Mouse (Mus musculus): Measurements from ENCODE around the gene Gmds. TPM values are rescaled to one million over a fixed set of nuclear protein-coding genes. Genes with fewer than 3 reads are reported as not detected.

Gmds gene
- total RNA-seq, 2 experiments from 2014 or later: 1.5 to 2.1 TPM

DNA sequence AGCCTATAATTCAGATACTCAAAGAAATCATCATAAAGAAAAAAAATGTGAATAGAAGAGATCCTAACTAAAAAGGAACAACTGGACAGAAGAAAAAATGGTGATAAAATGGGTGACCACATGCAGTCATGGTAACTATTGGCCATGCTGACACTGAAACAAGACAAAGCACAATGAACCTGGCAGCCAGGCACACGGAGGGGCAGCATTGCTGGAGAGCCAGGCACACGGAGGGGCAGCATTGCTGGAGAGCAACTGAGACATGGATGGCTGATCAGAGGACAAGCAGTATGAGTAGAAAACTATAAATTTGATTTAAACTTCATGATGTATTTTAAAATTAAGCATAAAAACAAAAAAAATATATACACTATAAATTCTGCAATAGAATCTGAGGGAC is 173.0 kb downstream of the Gmds start:
- no peak for DNase-seq (ENCODE audit: low spot score)

DNA sequence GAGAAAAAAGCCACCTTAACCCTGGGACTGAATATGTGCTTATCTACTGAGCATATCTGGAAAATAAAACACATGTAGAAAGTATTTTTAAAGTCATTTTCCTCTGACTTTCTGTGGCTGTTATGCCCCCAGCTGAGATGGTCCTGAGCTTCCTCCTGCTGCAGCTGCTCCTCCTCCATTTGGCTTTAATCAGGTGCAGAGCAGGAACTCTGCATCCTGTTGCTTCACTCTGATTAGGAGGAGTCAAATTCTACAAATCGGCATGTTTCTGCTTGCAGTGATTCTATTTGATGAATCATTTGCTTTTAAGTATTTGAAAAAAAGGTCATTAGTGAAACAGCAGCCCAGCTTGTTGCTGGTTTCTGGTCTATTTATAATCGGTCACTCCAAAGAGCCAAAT is 177.0 kb downstream of the Gmds start:
- no peak for DNase-seq (ENCODE audit: low spot score)

DNA sequence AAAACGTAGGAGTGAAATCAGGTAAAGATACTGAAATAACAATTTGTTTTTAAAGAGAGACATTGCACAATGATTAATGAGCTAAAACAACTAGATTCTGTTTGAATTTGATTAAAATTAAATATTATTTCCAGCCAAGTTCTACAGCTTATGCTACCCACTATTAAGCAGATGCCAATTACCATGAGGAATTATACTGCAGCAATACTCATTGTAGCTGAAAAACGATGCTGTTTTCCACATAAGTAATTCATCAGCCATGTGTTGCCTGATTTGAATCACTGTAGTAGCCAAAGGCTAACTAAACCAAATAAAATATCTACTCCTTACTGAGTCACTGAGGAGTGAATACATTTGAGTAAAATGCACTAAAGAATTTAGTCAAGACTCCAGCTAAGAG is 180.3 kb downstream of the Gmds start:
- no peak for DNase-seq (ENCODE audit: low spot score)

DNA sequence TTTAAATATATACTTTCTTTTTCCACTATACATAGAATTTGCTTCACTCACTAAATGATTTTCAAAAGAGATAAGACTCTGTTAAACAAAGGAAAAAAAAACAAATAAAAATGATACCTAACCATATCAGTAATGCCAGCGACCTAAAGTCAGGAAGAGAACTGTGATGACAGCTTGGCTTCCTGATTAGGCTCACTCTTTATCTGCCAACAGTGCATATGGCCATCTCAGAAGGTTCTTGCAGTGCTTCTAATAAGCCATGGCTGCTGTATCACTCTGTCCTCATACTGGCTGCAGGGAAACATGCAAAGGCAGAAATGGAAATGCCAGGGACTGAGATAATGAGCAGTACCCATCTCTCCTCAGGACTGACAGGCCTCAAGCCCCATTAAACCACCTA is 192.6 kb downstream of the Gmds start:
- no peak for DNase-seq (ENCODE audit: low spot score)

DNA sequence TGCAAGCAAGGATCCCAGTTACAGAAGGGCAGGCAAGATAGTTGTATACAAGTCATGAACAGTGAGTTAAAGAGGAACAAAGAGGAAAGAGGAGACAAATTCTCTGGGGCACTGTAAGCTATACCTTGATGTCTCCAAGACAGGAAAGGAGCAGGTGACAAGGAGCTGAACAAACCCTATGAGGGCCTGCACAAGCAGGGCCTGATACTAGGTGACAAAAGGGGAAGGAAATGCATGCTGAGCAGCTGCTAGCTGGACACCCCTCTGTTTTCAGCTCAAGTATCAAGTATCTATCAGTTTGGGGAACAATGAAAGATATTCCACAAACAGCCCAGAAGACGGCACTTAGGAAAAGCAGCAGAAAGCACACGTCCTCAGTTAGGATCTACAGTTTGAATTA is 193.4 kb downstream of the Gmds start:
- no peak for DNase-seq (ENCODE audit: low spot score)

DNA sequence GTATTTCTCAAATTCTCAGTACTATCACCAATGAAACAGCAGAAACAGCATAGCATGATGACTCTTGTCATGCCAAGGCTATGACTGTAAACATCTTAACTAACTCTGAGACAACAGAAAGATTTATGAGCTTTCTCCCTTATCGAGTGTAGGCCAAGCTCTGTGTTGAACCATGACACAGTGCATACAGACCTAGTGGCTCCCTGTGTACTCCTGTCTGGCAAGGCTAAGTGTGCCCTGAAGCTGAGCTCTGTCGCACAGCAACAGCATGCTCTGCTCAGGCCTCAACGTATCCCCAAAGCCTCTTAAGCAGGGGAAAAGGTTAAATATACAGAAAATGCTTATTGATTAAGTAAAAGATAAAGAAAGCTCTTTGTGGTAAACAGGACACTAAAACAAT is 194.9 kb downstream of the Gmds start:
- DNase-seq (ENCODE audit: low spot score): no peak

DNA sequence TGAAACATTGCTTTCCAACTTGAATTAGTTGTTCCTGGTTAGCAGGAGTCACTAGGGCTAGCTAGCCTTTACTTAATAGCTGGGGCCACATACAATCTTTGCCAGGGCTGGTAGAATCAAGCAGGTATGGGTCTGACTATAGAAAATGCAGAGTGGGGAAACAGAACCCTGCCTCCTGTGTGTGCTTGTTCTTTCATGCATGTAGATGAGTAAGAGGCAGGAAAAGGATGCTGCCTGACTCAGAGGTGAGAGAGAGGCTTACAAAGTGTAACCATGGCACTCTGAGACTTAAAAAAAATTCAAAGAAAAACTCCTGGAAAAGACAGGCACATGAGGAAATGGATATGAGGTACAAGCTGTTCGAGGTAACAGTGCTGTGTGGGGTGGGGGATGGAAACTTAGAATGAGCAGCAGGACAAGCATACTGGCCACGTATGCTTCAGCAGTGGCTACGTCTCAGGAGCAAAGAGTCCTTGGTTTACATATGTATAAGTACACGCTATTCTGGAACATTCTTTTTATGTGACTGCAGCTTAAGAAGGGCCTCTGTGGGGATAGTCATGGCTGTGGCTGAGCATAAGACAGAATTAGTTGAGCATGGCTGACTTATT is 203.8 kb downstream of the Gmds start:
- no peak for DNase-seq (ENCODE audit: low spot score)

DNA sequence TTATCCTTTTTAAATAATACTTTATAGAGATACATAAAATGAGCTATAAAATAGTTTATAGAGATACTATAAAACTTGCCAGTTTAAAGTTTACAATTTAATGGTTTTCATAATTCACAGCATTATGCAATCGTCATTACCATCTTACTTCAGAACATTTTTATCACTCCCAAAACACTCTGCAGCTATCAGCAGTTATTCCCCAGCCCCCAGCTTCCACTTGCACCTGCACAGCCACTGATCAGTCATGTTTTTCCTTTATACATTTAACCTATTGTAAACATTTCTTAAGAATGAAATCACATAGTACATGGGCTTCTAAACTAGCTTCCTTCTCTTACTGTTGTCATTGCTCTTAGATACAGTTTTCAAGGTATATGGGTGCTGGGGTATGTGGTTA is 208.6 kb downstream of the Gmds start:
- no peak for DNase-seq (ENCODE audit: low spot score)

DNA sequence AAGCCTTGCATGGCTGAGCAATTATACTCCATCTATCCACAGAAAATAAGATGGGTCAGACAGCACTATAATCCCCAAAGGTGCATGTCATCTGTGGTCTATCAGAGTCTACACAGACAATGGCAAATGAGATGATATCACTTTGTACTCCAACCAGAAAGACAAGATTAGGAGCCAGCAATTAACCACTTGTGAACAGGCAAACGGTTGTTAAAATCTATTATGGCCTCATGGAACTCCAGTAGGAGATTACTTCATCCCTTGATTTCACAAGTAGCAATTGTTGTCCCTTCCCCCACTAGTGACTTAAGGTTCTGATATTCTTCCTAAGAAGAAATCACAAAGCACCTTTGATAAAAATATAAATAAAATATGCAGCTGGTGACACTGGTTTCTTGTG is 220.2 kb downstream of the Gmds start:
- DNase-seq (ENCODE audit: low spot score): no peak

- no peak for DNase-seq (ENCODE audit: low spot score)
Measured at GRCm38 (mm10) chr13:32115468-32115867, 223.1 kb downstream of the Gmds start.

- DNase-seq (ENCODE audit: low spot score): no peak
Measured at GRCm38 (mm10) chr13:32113875-32114274, 224.7 kb downstream of the Gmds start.

GRCm38 (mm10) chr13:32088303-32088977 is 250.1 kb downstream of the Gmds start:
- no peak for DNase-seq (ENCODE audit: low spot score)

- DNase-seq (ENCODE audit: low spot score): no peak
Measured at GRCm38 (mm10) chr13:32080520-32081249, 257.9 kb downstream of the Gmds start.

DNA sequence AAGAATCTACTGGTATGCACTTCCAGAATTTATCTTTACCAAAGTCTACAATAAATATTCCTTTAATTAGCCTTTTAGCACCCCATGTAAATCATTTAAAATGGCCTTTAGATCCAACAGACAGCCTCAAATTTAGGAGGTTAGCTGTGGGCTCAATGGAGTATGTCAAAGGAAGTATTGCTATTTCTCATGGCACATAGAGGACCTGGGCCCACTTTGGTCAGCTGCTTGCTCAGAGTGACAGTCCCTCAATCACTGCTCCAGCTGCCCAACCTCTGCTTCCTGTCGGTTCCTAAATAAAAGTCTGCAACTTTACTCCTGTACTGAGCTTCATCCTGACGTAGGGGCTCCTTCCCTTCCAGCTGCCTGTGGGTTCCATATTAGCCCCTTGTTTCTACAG is 264.9 kb downstream of the Gmds start:
- DNase-seq (ENCODE audit: low spot score): no peak

DNA sequence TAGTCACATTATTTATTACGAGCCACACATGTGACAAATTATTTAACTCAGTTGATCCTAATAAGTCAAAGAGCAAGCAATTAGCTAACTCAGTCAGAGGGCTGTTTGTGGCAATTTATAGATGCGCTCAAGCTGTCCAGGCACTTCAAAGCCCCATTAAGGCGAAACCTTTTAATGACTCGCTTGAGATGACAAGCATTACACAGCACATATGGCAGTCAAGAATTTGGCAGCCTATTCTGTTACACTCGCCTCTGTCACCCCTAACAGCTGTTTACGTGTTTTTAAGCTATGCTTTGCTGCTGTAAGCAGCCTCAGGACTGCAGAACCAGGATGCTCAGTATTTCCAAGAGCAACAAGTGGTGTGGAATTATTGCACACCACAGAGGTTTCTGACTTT is 283.2 kb downstream of the Gmds start:
- no peak for DNase-seq (ENCODE audit: low spot score)

DNA sequence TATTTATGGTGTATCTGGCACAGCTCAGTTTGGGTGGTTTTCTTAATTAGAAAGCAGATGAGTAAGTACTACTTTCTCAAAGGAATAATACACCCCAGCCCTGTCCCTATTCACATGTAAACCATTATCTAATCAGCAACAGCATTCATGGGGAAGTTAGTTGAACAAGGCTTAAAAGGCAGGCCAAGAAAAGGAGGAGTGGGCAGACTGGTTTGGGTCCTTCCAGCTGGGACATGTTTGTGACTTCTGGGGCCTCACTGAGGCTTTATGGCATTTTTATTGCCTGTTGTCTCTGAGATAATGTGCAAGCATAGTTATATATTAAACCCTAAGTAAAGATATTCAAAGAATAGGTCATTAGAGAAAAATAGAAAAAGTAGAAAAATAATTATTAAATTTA is 285.0 kb downstream of the Gmds start:
- DNase-seq (ENCODE audit: low spot score): no peak

DNA sequence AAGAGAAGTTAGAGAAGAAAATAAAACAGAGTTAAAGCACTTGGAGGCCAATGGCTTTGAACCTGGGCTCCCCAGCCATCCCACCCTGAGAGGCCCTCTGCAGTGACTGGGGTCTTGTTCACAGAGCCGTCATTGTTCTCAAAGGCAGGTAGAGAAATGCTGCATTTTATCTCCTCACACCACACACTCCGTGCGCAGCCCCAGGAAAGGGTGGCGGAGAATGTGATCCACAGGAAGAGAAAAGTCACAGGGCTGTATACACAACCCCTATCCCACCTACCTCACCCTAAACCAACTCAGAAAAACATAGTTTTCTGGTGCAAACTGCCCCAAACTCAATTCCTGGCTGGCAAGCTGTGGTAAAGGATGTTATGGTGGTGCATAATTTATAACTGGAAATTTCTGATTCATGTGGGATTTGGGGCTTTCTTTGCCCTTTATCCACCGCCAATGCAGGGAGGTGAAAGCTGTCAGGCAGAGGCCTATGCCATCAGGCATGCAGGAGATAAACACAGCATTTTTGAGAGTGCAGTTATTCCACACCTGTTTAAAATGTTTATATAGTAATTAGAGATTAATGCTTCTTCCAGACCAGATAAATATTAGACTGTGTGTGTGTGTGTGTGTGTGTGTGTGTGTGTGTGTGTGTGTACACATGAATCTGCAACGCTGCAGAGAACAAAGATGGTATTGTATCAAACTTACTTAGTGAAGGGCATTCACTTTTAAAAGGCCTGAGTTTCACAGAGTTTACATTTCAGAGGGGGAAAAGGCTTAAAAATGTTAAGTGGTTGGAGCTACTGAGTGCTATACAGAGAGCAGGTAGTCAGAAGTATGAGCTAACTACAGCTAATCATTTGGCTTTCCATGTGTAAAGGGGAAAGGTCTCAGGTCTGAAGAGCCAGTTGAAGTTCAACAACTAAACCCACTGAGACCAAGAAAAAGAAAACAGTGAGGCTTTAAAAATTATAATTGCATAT is 290.3 kb downstream of the Gmds start:
- no peak for DNase-seq (ENCODE audit: low spot score)

DNA sequence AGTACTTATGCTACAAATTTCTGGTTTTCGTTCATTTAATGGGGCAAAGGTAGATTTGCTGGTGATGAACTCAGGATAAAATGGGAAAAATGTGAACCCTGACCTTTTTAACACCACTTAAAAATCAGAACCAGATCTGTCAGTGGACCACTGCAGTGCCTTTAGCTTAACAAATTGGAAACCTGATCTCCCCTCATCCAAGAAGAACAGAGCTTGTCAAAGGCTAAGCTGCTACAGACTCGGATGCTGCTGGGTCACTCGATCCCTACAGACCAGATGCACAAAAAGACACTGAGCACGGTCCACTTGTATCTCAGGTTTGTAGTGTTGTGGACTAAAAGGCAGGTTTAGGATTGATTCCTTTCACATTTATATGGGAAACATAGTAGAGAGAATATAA is 291.6 kb downstream of the Gmds start:
- no peak for DNase-seq (ENCODE audit: low spot score)

GRCm38 (mm10) chr13:32042748-32043147 is 295.8 kb downstream of the Gmds start:
- DNase-seq (ENCODE audit: low spot score): no peak

DNA sequence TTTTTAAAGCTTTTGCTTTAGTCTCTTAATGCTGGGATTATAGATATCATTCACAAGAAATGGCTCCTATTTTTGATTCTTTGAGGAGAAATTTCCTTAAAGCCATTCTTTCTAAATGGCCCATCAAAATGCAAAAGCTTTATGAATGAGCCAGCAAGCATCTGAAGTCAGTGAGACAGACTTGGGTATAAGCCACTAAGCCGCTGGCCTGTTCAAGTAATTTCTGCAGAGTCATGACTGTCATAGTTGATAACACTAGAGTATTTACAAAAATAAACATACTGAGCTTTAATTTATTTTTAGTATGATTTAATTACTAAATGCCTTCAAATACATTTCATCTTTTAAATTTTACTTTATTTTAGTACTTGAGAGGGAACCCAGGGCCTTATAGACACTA is 297.7 kb downstream of the Gmds start:
- DNase-seq (ENCODE audit: low spot score): no peak

DNA sequence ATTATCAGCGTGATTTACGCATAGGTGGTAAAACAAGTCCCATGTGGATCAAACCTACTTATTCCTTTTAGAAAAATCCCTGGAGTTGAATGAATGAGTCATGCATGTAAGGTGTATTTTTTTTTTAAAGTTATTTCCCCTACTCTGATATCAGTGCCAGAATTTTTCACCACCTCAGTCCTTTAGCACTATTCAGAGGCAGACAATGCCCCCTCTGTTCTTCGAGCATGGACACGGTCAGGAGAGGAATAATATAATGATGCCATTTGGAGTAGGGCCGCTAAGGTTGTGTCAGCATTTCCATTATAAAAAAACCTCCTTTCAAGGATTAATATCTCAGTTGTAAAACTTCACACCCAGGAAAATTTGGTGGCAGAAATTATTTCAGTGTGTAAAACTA is 301.6 kb downstream of the Gmds start:
- DNase-seq (ENCODE audit: low spot score): no peak
